Mouse (Mus musculus) frontal cortex, postnatal 10 days (tissue): Measurements from ENCODE around the gene Parva.

Source experiments
- DNase-seq, 2 experiments: peaks; one replicate each; pipeline ENCODE4 v3.0.0; 2022; ENCODE audit warnings: low spot score in 2 of 2, mixed read lengths in 1 of 2

Gene Parva

DNA sequence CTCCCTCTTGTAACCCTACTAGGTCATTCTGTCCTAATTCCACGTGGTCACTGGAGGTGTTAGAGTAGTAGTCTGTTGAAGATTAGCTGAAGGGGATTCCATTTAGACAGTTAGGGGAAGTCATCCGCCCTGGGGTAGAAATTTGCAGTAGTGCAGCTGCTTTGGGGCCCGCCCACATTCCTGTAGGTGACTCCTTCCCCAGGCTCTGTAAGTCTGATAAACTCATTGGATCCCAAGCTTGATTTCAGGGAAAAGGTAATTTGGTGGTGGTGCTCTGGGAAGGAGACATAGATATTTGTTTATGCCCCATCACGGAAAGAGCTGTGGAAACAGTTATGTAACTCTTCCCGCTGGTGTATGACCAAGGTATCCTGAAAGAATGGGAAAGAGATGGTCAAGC is 494 bp upstream of the Parva start:
- DNase-seq, result no peak

DNA sequence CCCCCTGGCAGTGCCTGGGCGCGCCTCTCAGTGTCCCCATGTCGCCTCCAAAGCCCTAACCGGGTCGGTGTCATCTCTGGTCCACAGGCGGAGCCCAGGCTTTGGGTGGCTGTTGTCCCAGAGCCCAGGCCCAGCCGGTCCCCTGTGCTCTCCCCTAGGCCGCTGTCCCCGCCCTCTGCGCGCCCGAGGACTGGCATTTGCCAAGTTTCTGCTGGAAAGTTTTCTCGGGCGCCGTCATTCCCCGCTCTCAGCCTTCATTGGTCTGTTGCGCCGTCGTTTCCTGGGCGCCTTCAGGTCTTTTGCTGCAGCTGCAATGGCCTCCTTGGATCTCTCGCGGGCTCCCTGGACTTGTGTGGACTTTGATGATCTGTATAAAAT is 842 bp downstream of the Parva start:
- peak; percentile 48 to 67 for DNase-seq

DNA sequence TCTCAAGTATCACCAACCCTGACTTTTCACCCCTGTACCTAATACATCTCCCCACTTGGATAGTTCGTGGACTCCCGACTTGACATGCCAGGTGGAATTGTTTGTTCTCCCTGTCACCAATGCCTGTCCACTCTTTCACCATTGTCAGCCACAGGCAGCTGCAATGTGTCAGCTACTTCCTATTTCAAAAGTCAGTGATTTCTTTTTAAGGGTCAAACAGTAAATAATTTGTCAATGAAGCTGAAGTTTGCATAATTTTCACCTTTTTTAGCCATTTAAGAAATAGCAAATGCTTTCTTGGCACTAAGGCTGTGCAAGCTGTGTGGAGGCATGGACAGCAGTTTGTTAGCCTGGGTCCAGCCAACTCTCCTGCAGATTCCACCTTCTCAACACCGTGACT is 12.5 kb downstream of the Parva start:
- DNase-seq, result no peak

DNA sequence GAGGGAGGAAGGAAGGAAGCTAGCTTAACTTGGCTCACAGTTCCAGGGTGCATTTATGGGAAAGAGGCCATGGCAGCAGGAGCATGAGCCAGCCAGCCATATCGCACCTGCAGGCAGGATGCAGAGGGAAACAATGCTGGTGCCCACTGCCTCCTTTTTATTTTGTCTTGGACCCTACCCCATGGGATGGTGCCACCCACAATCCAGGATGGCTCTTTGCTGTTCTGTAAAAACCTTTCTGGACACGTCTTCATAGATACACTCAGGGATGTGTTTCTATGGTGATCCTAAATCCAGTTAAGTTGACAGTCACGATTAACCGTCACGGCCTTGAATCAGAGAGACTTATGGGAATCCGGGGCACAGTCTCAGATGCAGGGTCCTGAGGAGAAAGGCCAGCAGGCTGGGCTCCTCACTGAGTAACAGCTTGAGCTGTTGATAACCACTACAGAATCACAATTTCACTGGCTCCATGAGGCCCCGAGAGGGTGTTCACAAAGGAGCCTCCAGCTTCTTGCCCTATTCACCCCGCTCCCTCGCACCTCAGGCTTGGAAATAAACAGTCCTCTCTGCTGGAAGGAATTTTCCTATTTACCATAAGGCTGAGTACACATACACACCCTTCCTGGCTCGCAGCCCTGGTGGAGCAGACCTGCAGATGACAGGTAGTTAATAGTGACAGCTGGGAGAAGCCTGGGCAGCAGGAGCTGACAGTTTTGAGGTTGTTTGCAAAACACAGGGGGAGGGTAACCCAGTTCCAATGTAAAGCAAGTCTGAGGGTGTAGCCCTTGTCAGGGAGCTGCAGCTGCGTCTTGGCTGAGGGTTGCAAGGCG is 17.1 kb downstream of the Parva start:
- no peak for DNase-seq

DNA sequence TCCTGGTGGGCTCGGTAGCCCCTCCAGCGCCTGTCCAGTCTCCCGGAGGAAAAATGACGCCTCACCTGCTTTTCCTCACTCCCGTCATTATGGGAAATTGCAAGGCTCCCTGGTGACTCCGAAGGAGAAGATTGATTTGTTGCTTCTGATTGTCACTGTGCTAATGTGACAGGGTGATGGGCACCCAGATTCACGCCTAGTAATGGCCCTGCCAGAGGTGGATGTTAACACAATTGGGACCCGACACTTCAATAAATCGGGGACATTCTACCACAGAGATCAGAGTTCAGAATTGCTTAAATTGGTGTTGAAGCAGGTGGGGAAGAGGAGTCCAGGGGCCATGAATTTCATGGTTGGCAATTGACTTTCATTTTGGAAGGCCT is 17.7 kb downstream of the Parva start:
- DNase-seq, result no peak

DNA sequence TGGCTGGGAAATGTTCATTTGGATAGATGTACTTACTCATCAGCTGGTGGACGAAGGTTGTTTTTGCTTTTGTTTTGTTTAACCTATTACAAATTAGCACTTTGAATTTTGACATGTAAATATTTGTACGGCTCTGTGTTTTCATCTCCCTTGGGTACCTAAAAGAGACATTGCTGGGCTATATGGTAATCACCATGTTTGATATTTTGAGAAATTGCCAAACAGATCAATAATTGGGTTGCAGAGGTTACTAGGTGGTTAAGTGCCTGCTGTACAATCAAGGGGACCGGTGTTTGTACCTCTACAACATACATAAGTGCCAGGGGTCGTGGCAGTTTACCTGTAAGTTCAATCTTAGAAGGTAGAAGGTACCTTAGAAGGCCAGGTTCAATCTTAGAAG is 19.2 kb downstream of the Parva start:
- no peak for DNase-seq

DNA sequence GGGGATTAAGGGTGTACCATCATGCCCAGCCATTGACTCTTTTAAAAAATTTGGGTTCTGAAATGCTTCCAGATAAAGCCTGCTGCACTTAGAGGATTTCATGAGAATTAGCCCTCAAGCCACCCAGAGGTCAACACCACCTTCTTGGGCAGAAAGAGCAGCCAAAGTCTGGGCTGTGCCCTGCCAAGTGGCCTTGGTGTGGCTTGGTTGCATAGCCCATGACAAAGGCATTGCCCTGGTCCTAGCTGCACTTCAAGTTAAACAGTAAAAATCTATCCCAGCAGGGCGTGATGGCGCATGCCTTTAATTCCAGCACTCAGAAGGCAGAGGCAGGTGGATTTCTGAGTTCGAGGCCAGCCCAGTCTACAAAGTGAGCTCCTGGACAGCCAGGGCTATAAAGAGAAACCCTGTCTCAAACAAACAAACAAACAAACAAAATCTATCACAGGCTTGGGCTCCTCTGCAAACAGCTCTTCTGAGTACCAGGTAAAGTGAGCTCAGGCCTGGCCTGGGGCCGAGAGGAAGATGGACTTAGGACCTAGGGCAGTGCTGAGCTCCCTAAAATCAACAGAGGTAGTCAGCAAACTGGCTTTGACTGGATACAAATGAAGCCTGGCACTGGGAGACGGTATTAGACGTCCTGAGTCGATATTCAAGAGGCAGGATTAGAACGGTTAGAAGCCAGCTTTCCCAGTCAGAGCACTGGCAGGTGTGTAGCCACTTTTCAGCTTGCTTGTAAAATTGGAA is 22.8 kb downstream of the Parva start:
- DNase-seq, result no peak

DNA sequence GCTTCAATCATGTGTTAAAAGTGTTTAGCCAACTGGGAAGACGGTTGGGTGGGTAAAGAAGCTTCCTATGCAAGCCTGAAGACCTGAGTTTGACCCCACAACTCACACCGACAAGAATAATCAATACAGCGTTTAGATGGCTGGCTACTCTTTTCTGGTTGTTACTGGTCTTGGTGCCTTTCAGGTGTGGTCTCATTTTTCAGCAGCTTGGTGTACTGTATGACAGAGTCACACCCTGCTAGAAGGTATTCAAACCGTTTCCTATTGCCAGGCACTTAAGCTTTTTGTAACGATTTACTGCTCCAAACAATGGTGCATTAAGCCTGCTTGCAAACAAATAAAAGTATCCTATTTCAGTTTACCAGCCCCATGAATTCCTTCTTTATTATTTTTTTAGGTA is 25.2 kb downstream of the Parva start:
- no peak for DNase-seq

DNA sequence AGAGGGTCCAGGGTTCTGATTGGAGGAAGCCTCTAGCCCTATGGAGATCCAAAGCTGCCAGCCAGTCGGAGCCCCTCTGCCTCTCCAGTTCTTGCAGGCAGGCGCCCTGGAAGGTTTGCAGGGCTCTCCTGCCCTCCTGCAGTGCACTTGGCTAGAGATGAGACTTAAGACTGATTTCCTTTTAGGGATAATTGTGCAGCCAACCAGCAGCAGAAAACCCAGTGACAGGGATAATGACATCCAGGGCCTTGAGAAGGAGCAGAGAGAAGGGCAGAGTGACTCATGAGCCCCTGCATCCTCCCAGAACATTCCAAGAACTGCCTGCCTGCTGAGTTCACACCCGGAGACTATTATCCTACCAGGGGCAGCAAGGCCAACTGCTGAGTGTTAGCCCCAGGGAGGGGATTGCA is 26.5 kb downstream of the Parva start:
- no peak for DNase-seq

DNA sequence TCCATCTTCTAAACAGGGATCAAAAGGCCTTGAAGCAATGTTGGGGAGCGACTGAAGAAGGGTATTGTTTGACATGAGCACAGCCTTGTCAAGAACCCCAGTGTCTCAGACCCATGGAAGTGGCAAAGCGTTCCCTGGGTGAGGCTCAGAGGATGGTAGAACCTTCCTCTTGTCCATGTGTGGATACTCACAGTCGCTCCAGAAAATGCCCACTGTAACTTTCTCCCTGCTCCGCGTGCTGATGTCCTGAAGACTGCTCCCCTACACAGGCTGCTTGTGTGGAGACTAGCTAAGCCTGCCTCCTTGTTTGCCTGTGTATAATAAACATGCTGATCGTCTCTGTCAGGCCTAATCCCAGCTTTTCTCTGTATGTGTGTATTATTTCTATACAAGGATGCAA is 27.1 kb downstream of the Parva start:
- DNase-seq, result no peak

DNA sequence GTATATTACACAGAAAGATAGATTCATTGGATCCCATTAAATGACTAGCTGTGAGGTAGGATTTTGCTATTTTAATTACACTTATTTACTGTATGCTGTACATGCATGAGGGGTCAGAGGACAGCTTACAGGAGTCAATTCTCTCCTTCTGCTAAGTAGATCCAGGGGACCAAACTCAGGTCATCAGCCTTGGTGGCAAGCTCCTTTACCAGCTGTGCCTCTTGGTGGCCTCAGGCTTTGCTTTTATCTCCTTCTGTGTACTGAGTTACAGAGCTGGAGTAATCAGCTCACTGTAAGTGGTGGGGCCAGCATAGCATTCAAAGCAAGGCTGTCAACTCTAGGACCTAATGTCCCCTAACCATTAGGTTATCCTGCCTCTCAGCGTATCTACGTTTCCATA is 27.6 kb downstream of the Parva start:
- no peak for DNase-seq

DNA sequence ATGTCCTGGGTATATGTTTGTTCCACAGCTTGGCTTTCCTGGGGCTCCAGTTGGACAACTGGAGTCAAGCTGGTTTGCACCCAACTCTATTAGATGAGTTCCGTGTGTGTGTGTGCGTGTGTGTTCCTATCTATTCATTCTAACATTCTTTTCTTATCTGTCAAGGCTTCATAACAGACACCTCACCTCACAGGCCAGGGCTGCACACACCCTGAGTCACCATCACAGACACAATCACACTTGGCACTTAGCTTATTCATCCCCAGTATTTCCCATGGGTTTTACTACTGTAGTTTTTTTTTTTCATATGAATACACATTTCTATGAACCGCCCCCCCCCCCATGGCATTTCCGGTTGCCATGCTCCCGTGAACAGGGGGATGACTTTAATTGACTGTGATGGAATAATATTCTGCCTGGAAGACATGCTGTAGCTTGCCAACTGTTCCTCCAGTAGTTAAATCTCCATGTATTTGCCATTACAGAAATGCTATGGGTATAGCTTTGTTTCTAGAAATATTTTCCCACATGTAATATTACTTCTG is 28.3 kb downstream of the Parva start:
- DNase-seq, result no peak

DNA sequence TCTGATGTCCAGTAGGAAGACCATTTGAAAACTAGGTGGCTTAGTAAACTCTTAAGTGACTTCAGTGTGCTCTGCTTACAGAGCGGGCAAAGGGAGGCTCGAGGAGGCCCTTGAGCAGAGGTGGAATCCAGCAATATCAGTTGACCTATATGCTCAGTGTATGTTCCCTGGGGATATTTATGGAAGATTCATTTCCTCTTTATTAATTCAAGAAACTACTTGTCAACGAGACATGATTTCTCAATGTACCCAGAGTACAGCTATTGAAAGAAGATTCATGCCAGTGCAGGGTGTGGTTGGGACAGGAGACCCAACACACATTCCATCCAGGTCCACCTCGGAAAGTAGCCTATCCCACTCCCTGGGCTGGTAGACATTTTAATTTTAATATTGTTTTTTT is 30.1 kb downstream of the Parva start:
- DNase-seq, result no peak

DNA sequence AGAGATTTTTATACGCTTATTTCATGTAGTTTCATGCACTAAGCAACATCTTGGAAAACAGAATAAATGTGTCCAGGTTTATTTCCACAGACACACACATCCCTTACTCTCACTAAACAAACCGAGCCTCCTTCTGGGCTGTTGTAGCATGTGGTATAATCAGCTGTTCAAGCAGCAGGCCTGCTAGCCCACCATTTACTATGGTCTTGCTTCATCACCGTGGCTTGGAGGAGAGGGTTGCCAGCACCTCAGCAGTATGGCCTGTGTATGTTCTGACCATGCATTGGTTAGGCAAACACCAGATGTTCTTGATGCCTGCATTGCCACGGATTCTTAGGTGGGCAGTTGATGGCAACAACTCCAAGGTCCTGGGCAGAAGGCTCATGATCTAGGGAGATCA is 30.6 kb downstream of the Parva start:
- no peak for DNase-seq

DNA sequence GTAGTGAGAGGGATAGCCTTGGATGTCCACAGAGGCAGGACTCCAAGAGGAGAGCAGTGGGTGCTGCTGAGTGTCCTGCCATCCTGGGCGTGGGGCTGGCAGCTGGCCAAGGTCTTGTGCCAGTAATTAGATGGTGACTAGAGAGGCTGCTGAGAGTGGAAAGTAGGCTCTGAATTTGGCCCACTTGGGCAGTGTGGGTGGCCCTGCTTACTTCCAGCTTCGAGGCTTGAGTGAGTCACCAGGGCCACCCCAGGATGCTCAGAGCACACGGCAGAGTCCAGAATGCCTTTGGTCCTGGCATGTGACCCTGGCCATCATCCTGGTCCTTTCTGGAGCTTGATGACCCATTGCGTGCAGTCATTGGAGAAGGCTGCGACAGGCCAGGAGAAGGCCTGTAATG is 31.1 kb downstream of the Parva start:
- peak in 1 of 2 experiments; percentile 21 for DNase-seq

DNA sequence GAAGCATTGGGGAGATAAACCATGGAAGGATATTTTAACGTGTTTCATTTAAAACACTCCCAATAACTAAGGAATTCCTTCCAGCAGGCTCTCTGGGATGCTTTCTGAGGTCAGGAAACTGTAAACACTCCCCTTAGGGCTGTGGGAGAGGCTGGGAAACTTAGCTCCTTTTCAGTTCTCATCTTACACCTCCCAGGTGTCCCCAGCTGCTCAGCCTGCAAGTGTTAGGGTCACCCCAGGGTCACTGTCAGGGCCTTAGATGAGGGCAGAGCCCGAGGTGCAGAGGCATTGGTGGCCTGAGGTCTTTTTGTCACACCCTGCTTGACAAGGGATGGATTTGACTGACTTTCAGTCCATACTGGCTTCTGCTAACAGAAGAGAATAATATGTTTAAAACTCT is 35.8 kb downstream of the Parva start:
- no peak for DNase-seq

DNA sequence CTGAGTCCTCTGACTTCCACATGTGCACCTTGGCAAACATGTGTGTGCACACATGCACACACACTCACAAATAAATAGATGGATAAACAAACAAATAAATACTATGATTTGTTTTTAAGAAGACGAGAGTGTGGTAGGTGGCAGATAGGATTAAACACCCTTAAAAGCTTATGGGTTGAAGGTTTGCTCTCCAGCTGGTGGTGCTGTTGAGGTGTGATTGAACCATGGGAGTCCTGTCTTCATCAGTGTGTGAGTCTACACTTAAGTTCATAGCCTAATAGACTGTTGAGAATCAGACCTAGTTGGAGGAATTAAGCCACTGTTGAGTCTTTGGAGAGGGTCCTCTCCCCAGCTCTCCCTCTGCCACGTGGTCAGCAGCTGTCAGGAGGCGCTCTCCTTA is 38.6 kb downstream of the Parva start:
- DNase-seq, result no peak

DNA sequence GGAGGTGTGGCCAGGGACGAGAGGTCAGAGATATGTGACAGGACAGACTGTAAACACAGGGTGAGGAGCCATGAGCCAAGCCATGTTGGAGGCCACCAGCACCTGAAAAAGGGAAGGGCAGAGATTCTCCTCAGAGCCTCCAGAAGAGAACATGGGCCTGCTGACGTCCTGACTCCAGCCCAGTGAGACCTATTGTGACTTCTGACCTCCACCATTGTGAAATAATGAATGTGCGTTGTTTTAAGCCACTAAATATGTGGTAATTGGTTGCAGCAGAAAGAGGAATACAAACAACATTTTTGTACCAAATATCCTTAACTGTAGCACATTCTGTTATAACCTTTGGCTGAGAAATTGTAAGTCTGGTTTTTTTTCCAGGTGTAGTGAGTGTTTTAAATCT is 39.5 kb downstream of the Parva start:
- no peak for DNase-seq

DNA sequence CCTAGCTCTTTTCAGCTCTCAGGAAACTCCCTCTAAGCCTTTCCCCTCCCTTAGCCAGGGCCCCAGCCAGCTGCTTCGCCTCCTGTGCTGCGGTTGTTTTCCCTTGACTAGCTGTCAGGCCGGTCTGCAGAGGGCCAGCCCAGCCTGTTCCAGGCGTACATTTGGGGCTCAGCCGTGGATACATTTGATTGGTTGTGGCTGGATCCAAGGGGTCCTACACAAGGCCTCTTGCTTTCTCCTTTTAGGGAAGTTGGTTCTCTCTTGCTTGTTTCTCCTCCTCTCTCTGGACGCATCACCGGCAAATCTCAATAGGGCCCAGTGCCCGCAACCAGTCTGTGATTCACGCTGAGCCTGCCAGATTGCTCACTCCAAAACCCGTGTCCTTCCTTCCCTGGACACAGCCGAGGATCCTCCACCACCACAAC is 40.4 kb downstream of the Parva start:
- no peak for DNase-seq

DNA sequence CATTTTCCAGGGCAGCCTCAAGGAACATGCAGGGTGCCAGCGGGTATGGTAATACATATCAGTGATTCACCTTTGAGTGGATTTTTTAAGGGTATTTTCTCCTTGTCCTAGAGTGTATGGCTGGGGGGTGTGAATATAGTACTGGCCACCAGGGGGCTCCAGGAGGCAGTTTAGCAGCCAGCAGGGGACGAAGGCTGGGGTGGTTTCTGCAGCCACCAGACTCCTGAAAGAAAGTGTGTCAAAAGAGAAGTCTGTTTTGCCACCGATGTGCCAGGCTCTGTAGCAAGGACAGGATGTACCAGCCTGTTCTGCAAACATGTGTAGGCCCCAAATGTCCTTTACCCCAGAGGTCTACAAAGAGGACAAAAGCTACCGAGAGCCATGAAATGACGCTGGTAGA is 42.5 kb downstream of the Parva start:
- DNase-seq, result peak; percentile 52 to 74

DNA sequence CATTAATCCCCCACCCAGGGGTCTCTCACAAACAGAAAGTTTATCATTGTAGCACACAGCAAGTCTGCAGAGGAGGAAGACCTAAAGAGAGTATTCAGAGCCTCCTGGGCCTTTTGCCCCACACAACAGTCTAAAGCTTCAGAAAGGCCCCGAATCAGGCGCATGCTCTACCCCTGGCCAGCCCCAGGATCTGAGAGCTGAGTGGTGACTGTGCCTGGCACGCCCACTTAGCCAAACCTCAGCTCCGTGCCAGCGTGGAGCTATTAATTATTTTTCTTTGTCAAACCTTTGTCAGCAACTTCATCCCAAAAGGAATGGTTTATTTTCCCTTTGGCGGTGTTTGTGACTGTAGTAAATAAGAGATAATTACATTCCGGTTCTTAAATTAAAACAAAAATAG is 44.0 kb downstream of the Parva start:
- DNase-seq, result no peak

DNA sequence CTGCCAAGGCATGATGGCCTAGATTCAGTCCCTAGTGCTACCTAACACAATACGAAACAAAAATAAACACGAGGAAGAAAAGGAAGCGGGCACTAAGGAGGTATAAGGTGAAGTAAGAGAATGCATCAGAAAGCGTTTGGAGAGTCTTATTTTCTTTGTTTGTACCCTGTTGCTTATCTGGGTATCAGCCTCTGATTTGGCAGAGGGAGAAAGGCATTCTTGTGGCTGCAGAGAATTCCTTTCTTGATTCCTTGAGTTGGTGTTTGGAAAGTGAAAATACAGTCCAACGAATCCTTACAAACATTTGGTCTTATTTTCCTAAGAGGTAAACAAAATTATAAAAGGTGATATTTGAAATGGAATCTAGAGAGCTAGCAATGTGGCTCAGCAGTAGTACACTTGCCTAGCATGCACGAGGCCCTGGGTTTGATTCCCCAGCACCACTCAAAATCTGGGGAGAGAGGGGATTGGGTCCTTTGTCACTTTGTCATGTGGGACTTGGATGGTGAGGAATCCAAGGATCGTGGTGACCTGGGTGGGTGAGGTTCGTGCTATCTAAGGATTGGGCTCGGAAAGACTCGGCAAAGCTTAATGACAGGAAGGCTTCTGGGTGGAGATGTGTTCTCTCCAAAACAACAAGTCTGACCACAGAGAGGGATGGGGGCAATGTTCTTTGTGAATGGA is 44.9 kb downstream of the Parva start:
- no peak for DNase-seq
